Mouse (Mus musculus) hematopoietic stem cell, adult 5-6 weeks (primary cell): ENCODE measurements around the gene Rpl22l1. TPM values are rescaled to one million over a fixed set of nuclear protein-coding genes. Genes with fewer than 3 reads are reported as not detected.
"Not testable (repeated sequence)": the region's sequence is repeated elsewhere in the genome, so short reads cannot be mapped to it uniquely, and the experiment has no call there.

Experiments
- ATAC-seq, 2 experiments: fragments of 125-278 bp in 1 of 2; replicated peaks in 1 of 2; 2 replicates each; pipeline ENCODE4 v1.8.0; 2016 to 2017; ENCODE audit warnings: inconsistent platforms in 2 of 2, mild to moderate bottlenecking in 2 of 2, moderate number of reproducible peaks in 2 of 2, low read depth in 1 of 2, moderate TSS enrichment in 1 of 2; ENCODE audit not compliant: low FRiP score in 2 of 2, poor library complexity in 2 of 2, severe bottlenecking in 2 of 2, insufficient read depth in 1 of 2, low TSS enrichment in 1 of 2
- total RNA-seq: library from RNA; stranded (forward); fragments of 172-1452, 232-1000 nt; gene quantifications from 2 replicates; pipeline ENCODE4 v1.2.3, GENCODE M21; 2017

Gene Rpl22l1
- total RNA-seq, 1 experiment from 2014 or later = 95.1 TPM

DNA sequence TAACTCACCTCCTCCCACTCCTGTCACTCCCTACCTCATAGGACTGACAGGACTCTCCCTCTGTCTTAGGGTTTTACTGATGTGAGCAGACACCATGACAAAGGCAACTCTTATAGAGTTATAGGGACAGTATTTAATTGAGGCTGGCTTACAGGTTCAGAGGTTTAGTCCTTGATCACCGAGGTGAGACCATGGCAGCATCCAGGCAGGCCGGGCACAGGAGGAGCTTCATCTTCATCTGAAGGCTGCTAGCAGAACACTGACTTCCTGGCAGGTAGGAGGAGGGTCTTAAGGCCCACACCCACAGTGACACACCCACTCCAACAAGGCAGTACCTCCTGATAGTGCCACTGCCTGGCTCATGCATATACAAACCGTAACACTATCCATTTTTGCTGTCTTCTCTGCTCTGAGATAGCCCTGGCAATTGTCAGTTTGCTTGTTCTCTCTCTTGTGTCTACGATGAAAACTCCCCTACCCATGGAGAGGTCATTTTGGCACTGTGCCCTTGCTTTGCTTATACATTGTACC, 10.8 kb downstream of the Rpl22l1 start:
- ATAC-seq = no peak

DNA sequence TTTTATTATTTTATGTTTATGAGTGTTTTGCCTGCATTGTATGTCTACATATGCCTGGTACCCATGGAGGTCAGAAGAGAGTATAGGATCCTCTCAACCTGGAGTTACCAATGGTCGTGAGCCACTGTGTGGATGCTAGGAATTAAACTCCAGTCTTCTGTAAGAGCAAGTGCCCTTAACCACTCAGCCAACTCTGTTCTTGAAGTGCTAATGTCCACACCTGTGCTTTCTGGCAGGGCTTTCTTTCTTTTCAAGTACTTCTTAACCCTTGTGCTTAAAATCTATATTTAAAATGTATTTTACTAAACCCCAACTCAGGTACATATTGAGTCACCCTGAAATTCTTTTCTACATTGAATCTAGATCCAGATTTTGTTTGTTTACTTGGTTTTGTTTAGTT, 21.0 kb downstream of the Rpl22l1 start:
- no peak for ATAC-seq

DNA sequence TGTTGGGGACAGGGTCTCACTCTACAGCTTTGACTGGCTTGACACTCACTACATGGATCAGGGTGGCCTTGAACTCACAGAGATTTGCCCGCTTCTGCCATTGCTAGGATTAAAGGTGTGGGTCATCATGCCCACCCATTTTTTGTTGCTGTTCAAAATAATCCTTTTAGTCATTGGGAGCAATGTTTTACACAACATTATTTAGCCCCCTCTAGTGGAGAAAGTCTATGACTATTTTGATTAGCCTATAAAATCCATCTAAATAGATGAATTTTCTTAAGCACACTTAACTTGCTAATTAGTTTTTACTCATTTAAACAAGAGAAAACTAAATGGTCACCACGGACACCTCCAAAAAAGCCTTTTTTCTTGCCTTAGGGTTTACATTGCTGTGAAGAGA, 22.4 kb downstream of the Rpl22l1 start:
- no peak for ATAC-seq

DNA sequence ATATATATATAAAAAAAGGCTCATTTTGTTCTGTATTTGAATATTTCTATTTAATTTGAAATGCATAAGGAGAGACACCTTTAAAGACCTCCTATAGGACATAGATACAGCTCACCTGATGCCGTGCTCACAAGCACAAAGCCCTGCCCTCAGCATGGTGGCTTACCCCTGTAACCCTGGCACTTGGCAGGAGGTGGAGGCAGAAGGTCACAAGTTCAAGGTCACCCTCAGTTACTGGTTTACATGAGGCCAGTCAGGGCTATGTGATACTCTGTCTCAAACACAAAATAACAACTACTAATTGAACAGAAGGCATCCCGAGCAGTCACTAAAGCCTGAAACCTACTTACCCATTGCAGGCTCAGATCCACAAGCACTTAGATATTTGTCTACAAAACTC, 24.2 kb downstream of the Rpl22l1 start:
- ATAC-seq = no peak

DNA sequence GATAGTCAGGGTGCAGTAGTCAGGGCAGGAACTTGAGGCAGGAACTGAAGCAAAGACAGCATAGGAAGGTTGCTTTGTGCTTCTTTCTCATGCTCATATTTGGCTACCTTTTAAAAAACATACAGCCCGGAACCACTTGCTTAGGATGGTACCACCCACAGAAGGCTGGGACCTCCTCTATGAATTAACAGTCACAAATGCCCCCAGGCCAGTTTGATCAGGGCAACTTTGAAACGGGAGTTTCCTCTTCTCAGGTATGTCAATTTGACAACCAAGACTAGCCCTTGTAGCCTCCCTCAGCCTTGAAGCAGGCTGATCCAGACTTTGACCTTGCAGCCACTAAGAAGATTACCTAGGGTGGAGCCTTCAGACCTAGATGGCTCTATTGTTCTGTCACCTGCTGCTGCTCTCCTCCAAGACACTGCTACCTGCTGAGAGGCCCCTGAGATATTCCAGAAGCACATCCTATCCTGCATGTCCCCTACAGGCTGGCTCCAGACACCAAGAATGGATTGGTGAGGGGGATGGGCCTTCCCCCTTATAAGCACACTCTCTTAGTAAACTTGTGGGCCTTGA, 31.6 kb downstream of the Rpl22l1 start:
- no peak for ATAC-seq

DNA sequence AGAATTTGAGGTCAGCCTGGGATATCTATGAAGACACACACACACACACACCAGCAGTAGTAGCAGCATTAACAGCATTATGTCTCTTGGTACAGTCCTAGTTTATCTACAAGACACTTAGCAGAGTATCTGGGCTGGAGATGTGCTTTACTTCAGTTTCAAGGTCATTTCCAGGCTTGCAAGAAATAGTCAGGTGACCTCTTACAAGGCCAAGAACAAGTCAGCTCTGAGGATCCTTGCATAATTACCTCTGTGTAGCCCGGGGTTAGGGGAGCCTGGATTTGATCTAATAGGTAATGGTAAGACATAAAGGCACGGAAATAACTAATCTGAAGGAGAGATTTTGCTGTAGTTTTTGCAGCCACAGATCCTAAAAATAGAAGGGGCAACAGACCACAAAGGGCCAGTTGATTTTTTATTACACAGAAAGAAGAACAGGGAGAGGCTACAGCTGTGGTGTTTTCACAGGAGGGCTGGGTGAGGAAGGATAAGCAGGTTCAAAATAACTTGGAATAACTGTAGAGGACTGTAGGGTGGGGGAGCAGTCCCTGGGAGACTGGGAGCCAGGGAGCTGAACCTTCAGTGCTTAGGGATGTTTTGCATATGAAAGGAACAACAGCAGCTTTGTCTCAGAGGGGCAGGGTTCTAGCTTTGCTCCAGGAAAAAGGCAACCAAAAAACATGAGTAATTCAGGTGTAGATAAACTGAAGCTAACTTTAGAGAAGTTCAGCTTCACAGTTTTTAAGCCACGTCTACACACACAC, 36.8 kb downstream of the Rpl22l1 start:
- 0 out of 4 replicates have a peak, but pooled peaks of 1 of the 2 experiments have one; percentile 22 for ATAC-seq

DNA sequence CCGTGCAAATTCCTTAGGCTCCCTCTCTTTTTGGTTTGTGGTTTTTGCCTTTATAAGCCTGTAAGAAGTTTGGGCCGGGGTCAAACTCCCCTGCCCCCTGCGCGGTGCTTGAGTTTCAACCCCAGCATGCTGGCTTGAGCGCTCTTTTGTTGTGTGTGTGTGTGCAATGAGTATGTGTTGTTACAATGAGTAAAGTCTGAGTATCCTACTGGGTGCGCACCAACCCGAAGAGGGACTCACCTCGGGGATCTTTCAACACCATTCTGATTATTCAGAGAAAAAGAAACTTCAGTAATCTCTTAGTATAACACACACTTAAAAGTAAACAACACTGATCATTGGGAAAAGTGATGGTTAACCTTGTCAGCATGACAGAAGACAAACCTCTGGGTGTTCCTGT, 38.0 kb downstream of the Rpl22l1 start:
- no peak for ATAC-seq

DNA sequence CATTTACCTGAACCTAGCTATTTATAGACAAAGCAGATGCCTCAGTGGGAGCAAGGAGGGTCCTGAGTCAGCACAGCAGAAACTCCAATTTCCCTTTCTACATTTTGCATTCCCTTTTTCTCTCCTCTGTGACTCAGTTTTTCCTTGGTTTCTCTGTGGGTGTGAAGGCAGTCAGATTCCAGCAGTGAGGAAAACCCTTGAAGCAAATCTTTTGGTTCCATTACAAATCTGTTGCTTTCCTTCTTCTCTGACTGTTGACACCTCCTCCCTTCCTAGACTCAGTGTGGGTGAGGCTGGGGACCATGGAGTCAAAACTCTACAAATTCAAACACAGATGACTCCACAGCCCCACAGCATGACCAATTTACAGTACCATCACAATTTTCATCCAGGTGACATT, 41.9 kb downstream of the Rpl22l1 start:
- ATAC-seq = no peak

DNA sequence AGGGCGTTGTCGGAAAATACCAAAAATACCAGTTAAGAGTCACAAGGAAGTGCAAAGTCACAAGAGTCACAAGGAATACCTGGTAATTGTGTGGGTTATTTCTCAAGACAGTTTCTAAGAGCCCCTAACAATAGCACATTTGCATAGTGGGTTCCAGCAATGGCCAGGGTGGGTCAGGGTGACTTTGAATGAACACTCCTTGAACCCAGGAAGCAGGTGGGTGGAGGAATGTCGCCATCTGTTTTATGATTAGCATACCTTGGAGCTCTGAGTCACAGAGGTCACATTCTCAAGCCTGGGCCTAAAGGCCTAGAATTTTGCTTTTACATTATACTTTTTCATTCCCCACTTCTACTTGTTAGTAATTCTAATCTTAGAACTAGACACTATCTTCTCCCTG, 46.9 kb downstream of the Rpl22l1 start:
- ATAC-seq = not testable (repeated sequence)

Other genes starting within 250 kb of the Rpl22l1 start
- gene Slc2a2, start 107.5 kb upstream of the Rpl22l1 start, total RNA-seq = 0.25 and 0.74 TPM in 2 replicates
- 4.7 and 6.7 TPM in 2 replicates for gene Eif5a2, start 24.2 kb upstream of the Rpl22l1 start, total RNA-seq
- gene Gm1527, start 87.2 kb downstream of the Rpl22l1 start, total RNA-seq = not detected in 2 replicates